Mouse (Mus musculus) heart, adult 18-20 months (tissue): ENCODE data around the gene En2. TPM values are rescaled to one million over a fixed set of nuclear protein-coding genes. Genes with fewer than 3 reads are reported as not detected.

Experiments used
- total RNA-seq, 2 experiments: library from RNA; stranded (reverse); gene quantifications; 2 replicates each; pipeline ENCODE4 v1.2.3; 2021

The En2 gene
- total RNA-seq, 2 experiments from 2014 or later, result 0.08 TPM; not detected in 1

Other genes with a start within 250 kb of the En2 start
- gene Insig1, start 94.3 kb upstream of the En2 start, total RNA-seq, result 10 to 100 TPM; 19.2 to 27.3 TPM
- not detected for gene Cnpy1, start 80.1 kb downstream of the En2 start, total RNA-seq
- gene Rbm33, start 151.4 kb downstream of the En2 start, total RNA-seq, result 10 to 100 TPM; 36.0 to 43.0 TPM